Mouse (Mus musculus) hindbrain, postnatal 0 days (tissue): Measurements from ENCODE around the gene Gm43064. TPM values are rescaled to one million over a fixed set of nuclear protein-coding genes. Genes with fewer than 3 reads are reported as not detected.

ENCODE experiments used
- ATAC-seq: fragments of 200-750 bp; cut with Nextera tagmentation; 2 replicates; pipeline ENCODE4 v1.8.0; 2017; ENCODE audit warnings: mild to moderate bottlenecking, moderate TSS enrichment, moderate library complexity
- DNase-seq: peaks from one replicate; pipeline ENCODE4 v3.0.0-alpha.2; 2015; ENCODE audit warnings: low spot score
- H3K27ac ChIP-seq: fragments of 300-500 bp; sonication (generic); 2 replicates; pipeline ENCODE4 v1.5.1; 2014; ENCODE audit warnings: mild to moderate bottlenecking
- H3K27me3 ChIP-seq: fragments of 300-500 bp; sonication (generic); 2 replicates; pipeline ENCODE4 v1.6.1; 2014; ENCODE audit warnings: low read length, mixed read lengths; ENCODE audit not compliant: insufficient read depth
- H3K36me3 ChIP-seq: fragments of 300-500 bp; sonication (generic); 2 replicates; pipeline ENCODE4 v1.6.1; 2014; ENCODE audit warnings: low read length, mixed read lengths; ENCODE audit not compliant: insufficient read depth
- H3K4me1 ChIP-seq: fragments of 300-500 bp; sonication (generic); 2 replicates; pipeline ENCODE4 v1.6.1; 2014; ENCODE audit warnings: antibody characterized with exemption, low read length, mixed read lengths; ENCODE audit not compliant: insufficient read depth
- H3K4me2 ChIP-seq: fragments of 300-500 bp; sonication (generic); 2 replicates; pipeline ENCODE4 v1.6.1; 2014; ENCODE audit warnings: low read depth, mild to moderate bottlenecking, low read length, moderate library complexity, mixed read lengths
- H3K4me3 ChIP-seq: fragments of 300-500 bp; sonication (generic); 2 replicates; pipeline ENCODE4 v1.5.1; 2014; ENCODE audit warnings: low read length
- H3K9ac ChIP-seq: fragments of 300-500 bp; sonication (generic); replicated peaks from 2 replicates; pipeline ENCODE4 v1.6.1; 2014; ENCODE audit warnings: mild to moderate bottlenecking, low read length, moderate library complexity, mixed read lengths
- H3K9me3 ChIP-seq: fragments of 300-500 bp; sonication (generic); 2 replicates; pipeline ENCODE4 v1.6.1; 2016; ENCODE audit warnings: low read length, mixed read lengths
- CTCF ChIP-seq: IDR thresholded peaks from 2 replicates; pipeline ENCODE4 v1.5.1; 2016; ENCODE audit warnings: antibody characterized with exemption, control low read depth, low read depth
- WGBS: fragments of 180-500 bp; shearing (Covaris S2); extraction: QIAGEN DNeasy Blood & Tissue Kit; methylation state at CpG from one replicate; pipeline ENCODE4 v1.1.7; 2014; 5-methylcytosine and 5-hydroxymethylcytosine counted together
- polyA plus RNA-seq: library from polyadenylated mRNA; unstranded; fragments of >200 nt; fragmentation: Nextera tagmentation; extraction: Ambion mirVana; gene quantifications from 2 replicates; pipeline ENCODE4 v1.2.1, GENCODE M21; 2015
- total RNA-seq: library from RNA; depleted of rRNA; stranded (reverse); fragments of >200 nt; gene quantifications from 2 replicates; pipeline ENCODE4 v1.2.3, GENCODE M21; 2014; rRNA removed

Gm43064 gene
- total RNA-seq: 1.1 and 1.9 TPM in 2 replicates
- polyA plus RNA-seq: 0.24 TPM in 1 of 2 replicates, not detected in the other

DNA sequence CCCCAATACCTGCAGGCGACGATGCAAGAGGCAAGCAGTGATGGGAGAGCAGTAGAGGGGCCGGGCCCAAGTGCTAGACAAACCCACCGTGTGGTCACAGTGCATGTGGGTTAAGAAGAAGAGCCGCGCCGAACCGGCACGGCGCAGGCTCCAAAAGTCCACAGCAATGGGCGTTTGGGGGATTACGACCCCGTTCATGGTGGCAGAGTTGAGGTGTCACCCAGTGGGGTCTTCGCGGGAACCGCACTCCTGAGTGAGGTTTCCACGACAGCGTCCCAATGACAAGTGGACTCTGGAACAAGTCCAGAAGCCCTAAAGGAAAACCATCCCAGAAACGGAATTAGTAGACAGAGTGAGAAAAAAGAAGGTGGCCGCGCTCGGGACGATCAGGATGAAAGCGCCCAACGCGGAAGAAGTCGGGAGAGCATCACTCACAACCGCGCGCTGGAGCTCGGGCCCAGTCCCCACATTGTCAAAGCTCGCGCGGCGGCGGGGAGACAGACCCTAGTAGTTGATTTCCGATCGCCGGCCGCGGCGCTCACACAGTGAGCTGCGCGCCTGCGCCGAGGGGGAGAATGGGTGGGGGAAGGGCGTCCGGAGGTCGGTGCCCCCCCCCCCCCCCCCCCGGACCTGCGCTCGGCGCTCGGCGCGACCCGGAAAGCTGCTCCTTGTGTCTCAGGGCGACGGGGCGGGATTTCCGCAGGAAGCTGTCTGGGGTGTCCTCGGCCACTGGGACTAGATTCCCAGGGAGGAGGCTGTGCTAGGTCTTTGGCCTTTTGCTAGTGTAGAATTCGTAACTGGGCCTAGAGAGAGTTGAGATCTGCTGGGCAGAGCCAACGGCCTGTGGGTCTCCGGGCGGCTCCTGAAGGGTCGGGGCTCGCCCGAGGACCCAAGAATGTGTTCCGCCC lies at the start of gene Gm43064, which contains the start of the genes Dclre1b and Ap4b1:
Gene Gm43064, plus strand, starts transcription at position 683 of the 908 bp plus-strand sequence.
Gene Dclre1b, minus strand, starts transcription at position 554 of the 908 bp plus-strand sequence.
Gene Ap4b1, plus strand, starts transcription at position 630 of the 908 bp plus-strand sequence.
- peak; percentile 98 for ATAC-seq
- DNase-seq: peak; percentile 98
- no peaks in the 10 kb centered on the region for H3K9me3 ChIP-seq
- WGBS: under 1% methylated on average over 58 of the region's 70 CpGs
- no peak for TF ChIP-seq CTCF
- H3K4me3 ChIP-seq: peak within 1 kb of the TSS; percentile 88
- H3K27me3 ChIP-seq: no peaks in the 10 kb centered on the region
- peak within 1 kb of the TSS; percentile 87 for H3K9ac ChIP-seq
- H3K36me3 ChIP-seq: peaks cover 8% of the 10 kb centered on the region; the same call in 1 of the 2 replicates
- peak within 1 kb of the TSS; percentile 93 for H3K27ac ChIP-seq
- peak within 1 kb of the TSS; percentile 89 for H3K4me2 ChIP-seq
- peaks cover 15% of the 10 kb centered on the region for H3K4me1 ChIP-seq

DNA sequence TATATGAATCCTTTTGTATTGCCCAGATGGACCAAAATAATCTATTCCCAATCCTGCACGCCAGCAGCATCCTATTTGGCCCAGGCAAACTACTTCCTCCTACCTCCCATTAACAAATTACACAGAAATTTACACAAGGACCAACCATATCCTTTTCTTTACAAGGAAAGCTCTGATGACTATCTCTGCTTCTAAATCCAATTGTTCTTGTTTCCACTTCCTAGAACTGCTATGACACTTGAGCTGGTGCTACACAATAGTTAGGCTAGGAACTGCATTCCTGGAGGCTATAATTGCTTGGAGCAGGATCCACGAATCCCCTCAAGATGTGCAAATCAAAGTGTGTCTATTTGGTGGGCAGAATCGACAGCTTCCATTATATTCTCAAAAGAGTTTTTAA lies 42.6 kb upstream of the Gm43064 start:
- Histone ChIP-seq H3K27ac (no peak overlapping the region), H3K9me3 (no peaks in the 10 kb centered on the region), H3K4me3 (no peak overlapping the region), H3K4me2 (no peak overlapping the region), H3K27me3 (no peaks in the 10 kb centered on the region), H3K36me3 (peaks cover 17% of the 10 kb centered on the region), H3K9ac (no peak overlapping the region), H3K4me1 (0 out of 2 replicates have a peak, but pooled peaks cover 2% of the 10 kb centered on the region)
- DNase-seq (no peak), ATAC-seq (no peak)
- no peak for TF ChIP-seq CTCF
- WGBS: 67% methylated on average over 3 of the region's 3 CpGs

DNA sequence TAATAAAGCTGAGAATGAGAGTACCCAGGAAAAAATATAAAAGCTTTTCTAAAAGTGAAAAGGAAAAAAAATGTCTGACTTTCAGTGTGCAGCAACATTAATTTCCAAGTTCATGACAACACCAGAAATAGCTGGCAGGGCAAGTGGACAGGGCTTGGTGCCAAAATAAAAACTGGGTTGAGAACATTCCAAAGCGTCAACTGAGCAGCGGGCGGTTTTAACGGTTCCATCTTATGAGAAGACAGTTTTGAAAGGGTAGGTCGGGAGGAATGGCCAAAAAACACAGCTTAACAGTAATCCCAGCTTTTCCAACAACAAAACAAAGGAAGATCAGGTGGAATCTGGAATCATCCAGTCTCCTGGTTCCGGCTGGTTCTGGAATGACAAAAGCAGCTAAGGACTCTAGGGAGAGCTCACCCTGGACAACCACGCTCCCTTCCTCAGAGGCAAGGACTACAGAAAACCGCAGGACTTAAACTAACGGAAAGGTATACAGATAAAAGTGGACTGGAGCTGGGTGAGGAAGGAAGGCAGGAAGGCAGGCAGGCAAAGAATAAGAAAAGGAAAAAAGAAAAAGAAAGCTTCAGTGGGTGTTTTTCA lies 37.7 kb upstream of the Gm43064 start:
- H3K4me3 ChIP-seq: no peak overlapping the region
- H3K27me3 ChIP-seq: no peaks in the 10 kb centered on the region
- WGBS: 49% methylated on average over 9 of the region's 9 CpGs
- H3K27ac ChIP-seq: peak overlapping the region; percentile 54; the same call in 1 of the 2 replicates
- H3K9me3 ChIP-seq: no peaks in the 10 kb centered on the region
- no peak overlapping the region for H3K4me2 ChIP-seq
- TF ChIP-seq CTCF: no peak
- H3K9ac ChIP-seq: no peak overlapping the region
- ATAC-seq: peak; percentile 47; the same call in 1 of the 2 replicates
- peaks cover 6% of the 10 kb centered on the region; the same call in 1 of the 2 replicates for H3K36me3 ChIP-seq
- 0 out of 2 replicates have a peak, but pooled peaks cover 4% of the 10 kb centered on the region for H3K4me1 ChIP-seq
- DNase-seq: peak; percentile 59

DNA sequence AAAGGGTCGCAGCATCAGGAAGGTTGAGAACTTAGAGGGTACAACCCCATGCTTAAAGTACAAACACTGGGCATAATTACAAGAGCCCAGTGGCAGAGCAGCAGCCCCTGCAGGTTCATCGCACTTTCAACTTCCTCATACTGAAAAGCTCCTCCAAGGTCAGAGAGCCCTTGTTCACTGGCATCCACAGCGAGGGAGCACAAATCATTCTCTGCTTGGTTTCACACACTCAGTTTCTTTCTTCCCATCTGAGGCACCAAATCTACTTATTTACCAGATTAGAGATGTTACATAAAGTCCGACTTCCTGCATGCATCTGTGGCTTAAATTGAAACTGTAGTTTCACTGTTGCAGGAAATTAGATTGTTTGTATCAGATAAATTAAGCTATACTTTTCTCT lies 36.5 kb upstream of the Gm43064 start:
- Histone ChIP-seq H3K4me3 (no peak overlapping the region), H3K27me3 (no peaks in the 10 kb centered on the region), H3K36me3 (peaks cover 3% of the 10 kb centered on the region; the same call in 1 of the 2 replicates), H3K4me2 (no peak overlapping the region), H3K4me1 (0 out of 2 replicates have a peak, but pooled peaks cover 4% of the 10 kb centered on the region), H3K9me3 (no peaks in the 10 kb centered on the region), H3K9ac (no peak overlapping the region), H3K27ac (no peak overlapping the region)
- no peak for TF ChIP-seq CTCF
- DNase-seq (no peak), ATAC-seq (no peak)
- 66% methylated on average over 4 of the region's 4 CpGs for WGBS

DNA sequence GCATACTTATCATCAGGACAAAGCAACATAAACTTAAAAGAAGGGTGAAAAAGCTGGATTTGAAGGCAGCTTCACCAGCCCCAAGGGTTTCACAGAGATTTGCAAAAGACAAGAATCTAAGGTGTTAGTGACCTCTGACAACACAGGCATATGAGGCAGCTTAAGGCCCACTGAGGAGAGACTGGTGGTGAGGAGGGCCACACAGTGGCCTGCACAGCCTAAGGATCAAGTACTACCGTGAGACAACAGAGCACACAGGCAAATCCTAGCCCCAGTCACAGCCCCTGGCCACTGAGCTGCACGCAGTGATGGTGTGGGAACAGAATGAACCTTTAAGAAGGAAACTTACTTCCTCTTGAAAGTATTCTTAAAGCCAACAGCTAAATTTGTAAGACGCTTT lies 35.9 kb upstream of the Gm43064 start:
- no peak for TF ChIP-seq CTCF
- 0 out of 2 replicates have a peak, but pooled peaks cover 4% of the 10 kb centered on the region for H3K4me1 ChIP-seq
- WGBS: 76% methylated on average over 3 of the region's 3 CpGs
- H3K27ac ChIP-seq: 0 out of 2 replicates have a peak overlapping the region, but pooled peaks have one; percentile 37
- H3K4me2 ChIP-seq: no peak overlapping the region
- H3K36me3 ChIP-seq: peaks cover 3% of the 10 kb centered on the region; the same call in 1 of the 2 replicates
- no peak overlapping the region for H3K4me3 ChIP-seq
- H3K9me3 ChIP-seq: no peaks in the 10 kb centered on the region
- ATAC-seq (no peak), DNase-seq (no peak)
- H3K27me3 ChIP-seq: no peaks in the 10 kb centered on the region
- no peak overlapping the region for H3K9ac ChIP-seq

DNA sequence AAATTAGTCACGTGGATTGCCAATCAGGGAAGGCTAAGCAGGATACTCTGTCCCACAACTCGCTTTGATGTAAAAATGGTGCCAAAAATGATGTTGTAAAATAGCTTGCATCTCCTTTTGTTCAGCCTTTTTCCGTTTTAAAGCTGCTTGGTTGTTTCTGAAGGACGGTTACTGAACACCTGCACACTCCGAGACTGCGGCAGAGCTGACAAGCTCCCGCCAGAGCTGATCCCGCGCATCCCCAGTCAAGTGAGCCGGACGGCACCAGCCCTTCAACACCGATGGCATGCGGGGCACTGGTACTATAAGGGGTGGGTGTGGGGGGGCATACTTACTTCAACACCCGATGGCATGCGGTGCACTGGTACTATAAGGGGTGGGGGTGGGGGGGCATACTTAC lies 35.4 kb upstream of the Gm43064 start:
- Histone ChIP-seq H3K4me2 (no peak overlapping the region), H3K4me1 (0 out of 2 replicates have a peak, but pooled peaks cover 4% of the 10 kb centered on the region), H3K27ac (no peak overlapping the region), H3K4me3 (no peak overlapping the region), H3K9me3 (no peaks in the 10 kb centered on the region), H3K27me3 (no peaks in the 10 kb centered on the region), H3K9ac (no peak overlapping the region), H3K36me3 (0 out of 2 replicates have a peak, but pooled peaks cover 3% of the 10 kb centered on the region)
- TF ChIP-seq CTCF: no peak
- DNase-seq (no peak), ATAC-seq (no peak)
- WGBS: 82% methylated on average over 15 of the region's 15 CpGs
